Mouse (Mus musculus): ENCODE results near the gene Antxrl.

Antxrl gene

DNA sequence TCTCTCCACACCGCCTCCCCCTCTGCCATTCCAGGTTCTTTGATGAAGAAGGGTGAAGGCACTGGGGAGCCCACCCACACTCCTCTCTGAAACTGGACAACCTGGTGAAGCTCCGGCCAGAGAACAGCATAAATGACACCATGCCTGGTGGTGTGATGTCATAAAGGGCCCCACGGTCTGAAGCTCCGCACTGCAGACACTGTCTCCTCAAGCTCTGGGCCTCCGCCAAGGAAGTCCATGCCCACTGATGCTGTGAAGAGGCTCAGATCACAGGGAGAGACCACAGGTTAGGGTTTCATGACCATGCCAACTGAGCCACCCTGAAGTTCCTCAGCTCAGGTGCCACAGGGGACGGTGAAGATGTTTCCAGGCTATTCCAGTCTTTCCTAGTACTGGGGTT lies at the start of gene Antxrl:
Gene Antxrl (plus strand): TSS at position 192 of the 400 bp plus-strand sequence.
- in situ Hi-C loops (cut with MboI, MseI) = no loop called here

DNA sequence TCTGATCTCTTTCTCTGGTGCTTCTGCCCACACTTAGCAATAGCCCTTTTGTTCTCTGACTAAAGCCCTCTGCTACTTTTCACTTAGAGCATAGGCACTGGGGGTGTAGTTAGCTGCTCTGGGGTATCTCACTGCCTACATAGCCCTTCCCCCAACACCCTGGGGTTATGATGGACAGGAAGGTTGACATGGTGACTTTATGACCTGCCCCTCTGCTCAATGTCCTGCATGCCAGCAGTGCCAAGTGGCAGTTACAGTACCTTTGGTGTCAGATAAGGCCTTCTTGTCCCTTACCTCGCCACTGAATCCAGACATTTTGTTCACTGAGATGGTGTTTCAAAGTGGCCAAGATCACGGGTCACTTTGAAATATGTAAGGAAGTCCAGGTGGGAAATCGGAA lies 37.4 kb upstream of the Antxrl start, which contains the start of gene Gm30083:
Gene Gm30083 (minus strand): TSS at position 120 of the 400 bp plus-strand sequence.
- in situ Hi-C loops (cut with MboI, MseI) = no loop called here

DNA sequence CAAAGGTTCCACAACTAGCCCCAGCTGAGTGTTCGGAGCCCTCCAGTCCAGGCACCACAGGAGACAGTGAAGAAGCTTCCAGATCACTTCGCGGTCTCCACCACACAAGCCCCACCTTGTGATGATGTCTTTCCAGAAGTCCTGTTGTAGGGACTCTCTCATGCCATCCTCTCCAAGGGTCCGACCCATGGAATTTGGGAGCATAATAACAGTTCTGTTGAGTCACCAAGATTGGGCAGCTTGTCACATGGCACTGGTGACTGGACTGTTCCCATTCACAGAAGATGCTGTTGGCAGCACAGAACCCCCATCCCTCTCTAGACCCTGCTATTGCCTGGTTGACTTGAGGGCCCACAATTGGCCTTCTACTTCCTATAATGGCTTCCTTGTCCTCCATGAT lies 36.1 kb upstream of the Antxrl start, which contains the start of gene Gm5460:
Gene Gm5460 (plus strand): TSS at position 378 of the 400 bp plus-strand sequence.
- in situ Hi-C loops (cut with MboI, MseI) = no loop called here

DNA sequence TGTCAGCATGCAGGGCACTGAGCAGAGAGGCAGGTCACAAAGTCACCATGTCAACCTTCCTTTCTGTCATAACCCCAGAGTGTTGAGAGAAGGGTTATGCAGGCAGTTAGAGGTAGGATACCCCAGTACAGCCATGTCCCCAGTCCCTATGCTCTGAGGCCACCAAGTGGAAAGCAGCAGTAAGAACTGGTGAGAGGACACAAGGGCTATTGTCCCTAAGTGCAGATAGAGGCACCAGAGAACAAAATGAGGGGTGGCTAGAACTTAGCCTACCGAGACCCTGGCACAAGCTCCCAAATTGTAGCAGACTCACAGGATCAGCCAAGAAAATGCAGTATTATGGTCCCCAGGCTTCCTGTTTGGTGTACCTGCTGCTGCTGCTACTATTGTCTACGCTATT lies 35.6 kb upstream of the Antxrl start:
- in situ Hi-C loops (cut with MboI, MseI) = no loop called here

DNA sequence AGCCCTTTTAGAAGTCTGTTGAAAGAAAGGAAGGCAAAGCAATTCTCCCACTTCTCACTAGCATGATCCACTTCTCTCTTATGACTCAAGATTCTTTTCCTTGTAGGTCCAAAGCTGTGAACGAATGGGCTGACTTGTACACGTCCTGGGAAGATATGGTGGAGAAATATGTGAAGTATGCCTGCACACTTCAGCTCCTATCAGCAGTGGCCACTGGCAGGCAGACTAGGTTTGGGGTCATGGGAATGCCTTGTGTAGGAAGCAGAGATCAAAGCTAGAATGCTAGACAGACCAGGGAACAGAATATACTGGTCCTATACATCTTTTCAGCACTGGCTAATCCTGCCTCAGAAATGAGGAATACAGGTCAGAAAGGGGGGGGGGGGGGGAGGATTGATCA lies 25.8 kb upstream of the Antxrl start:
- in situ Hi-C loops (cut with MboI, MseI) = no loop called here

DNA sequence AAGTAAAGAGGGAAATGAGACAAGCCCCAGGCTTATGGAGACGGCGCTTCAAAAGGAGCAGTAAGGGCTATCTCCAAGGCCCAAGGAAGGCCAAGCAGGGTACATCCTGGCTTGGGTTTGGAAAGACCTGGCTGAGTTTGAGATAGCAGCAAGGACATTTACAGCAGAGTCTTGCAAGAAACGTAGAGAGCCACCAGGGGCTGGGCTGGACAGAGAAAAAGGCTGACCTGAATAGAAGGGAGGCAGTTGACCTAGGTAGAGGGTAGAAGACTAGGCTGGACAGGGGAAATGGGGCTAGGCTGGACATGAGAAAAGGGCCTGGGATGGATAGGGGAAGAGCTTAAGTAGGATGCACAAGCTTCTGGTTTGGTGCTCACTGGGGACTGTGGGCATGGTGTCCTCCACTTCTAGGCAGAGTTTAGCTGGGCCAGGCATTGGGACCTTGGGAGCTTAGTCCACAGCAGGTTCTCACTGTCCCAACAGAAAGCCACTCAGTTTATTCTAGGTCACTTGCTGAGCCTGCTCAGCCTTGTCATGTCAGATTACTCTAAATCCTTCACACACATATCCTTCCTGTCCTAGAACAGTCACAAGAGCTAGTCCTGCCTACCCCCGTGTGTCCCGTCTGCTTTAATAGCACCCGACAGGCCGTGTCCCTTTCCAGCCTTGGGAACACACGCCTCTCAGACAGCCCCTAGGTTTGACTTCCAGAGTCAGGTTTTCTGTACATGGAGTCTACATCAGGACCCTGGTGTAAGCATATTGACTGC lies 18.5 kb upstream of the Antxrl start:
- in situ Hi-C loops (cut with MboI, MseI) = no loop called here

DNA sequence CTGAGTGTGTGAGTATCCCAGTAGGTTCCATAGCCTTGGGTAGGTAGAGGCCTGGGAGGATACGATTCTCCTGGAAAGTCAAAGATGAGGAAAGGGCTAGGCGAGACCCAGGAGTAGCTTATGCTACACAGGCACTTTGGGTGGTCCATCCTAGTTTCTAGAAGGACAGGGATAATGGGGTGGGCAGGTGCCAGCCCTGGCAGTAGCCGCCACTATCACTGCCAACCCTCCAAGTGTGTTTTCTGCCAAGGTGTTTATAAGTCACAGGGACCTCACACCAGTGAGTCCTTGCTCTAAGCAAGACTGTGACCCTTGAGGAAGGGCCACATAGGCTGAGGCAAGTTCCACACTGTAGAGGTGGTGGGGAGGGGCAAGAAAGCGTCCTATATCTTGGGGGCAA lies 11.3 kb upstream of the Antxrl start:
- in situ Hi-C loops (cut with MboI, MseI) = no loop called here

DNA sequence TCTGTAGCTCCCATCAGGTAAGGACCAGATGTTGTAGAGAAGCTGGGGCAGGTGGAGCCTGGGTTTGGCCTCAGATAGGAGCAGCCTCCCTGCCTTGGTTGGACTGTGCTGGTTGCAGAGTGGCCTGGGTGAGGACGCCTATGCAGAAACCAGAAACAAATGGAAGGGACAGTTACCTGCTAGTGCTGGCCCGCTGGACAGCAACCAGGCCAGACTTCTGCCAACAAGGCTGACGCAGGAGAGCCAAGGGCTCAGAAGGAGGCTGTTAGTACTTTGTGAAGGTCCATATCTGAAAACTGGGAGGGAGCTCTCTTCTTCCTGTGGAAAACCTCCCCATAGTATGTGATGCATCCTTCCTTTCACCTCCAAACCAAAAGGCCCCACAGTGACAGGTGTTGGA lies 9.2 kb upstream of the Antxrl start:
- in situ Hi-C loops (cut with MboI, MseI) = no loop called here

DNA sequence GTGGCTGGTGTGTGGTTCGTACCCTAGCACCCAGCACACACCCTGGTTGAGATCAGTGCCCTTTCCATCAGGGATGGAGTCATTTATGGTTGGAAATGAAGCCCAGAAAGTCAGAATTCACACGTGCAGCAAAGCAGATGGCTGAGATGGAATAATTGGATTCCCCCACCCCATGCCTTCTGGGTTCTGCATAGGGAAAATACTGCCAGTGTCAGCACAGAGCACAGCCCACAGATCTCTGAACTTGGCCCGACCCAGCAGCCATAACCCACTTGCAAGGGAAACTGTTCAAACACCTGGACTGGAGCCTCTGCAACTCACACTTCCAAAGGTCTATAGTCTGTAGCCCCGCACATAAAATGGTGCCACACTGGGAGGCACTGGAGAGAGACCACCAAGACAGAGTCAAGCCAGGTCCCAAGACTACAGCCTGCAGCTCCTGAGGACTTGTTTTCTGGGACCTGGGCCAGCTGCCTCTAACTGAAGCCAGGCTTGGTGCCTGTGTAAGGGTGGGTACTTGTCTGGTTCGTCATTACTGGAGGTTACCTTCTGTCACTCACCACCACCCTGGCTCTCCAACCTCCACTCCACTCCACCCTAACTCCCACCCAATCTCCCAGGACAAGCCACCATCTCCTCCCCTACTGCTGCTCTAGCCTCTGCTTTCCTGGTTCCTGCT lies 2.3 kb upstream of the Antxrl start:
- in situ Hi-C loops (cut with MboI, MseI) = no loop called here

DNA sequence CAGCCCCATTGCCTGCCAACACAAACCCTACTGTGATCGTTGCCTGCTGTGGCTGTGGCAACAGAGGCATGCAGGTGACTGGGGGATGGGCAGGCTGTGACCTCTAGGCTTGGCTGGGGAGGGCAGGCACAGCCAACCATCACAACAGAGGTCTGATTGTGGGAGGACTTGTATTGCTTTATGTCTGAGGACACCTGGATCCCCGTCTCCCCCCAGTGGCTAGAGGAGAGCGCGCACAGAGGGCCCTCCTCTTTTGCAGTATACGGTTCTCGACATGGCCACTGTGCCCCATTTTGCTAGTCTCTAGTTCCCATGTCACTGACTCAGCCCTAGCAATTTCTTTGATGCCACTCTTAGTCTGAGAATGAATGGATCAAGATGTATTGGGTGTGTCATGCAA lies 19.2 kb downstream of the Antxrl start:
- in situ Hi-C loops (cut with MboI, MseI) = no loop called here

DNA sequence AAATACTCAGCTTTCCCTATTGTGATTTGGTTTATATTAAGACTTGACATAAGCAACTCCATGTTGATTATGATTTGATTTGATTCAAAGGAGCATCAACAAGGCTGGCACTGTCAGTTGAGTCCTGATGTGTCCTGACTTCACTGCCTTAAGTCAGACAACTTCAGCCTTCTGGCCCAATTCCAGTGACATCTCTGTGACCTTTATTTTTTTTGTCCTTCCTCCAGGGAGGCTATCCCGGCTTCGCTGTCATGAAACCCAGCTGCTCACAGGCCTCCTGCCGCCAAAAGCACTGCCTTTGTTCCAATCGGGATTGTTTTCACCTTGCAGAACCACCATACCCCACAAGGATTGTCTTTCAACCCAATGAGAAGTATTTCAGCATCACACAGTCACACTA lies 22.8 kb downstream of the Antxrl start:
- in situ Hi-C loops (cut with MboI, MseI) = loop anchor here in 1 of 2 experiments (25.0 kb wide), 2 partner anchors 287 to 712 kb away; partner anchors contain the start of genes Fam25c and Sncg

DNA sequence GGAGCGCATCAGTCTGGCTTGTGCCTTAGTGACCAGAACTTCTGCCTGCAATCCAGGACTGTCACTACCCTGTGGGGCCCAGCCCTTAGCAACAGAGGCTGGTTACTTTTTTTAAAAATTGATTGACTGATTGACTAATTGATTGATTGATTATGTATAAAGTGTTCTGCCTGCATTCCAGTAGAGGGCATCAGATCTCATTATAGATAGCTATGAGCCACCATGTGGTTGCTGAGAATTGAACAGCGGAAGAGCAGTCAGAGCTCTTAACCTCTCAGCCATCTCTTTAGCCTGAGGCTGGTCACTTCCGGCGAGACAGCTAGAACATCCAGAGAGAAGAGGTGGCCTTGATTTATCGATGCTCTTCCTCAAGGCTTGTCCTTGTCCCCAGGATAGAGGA lies 24.7 kb downstream of the Antxrl start:
- in situ Hi-C loops (cut with MboI, MseI) = loop anchor here in 1 of 2 experiments (25.0 kb wide), 2 partner anchors 285 to 710 kb away; partner anchors contain the start of genes Fam25c and Sncg

DNA sequence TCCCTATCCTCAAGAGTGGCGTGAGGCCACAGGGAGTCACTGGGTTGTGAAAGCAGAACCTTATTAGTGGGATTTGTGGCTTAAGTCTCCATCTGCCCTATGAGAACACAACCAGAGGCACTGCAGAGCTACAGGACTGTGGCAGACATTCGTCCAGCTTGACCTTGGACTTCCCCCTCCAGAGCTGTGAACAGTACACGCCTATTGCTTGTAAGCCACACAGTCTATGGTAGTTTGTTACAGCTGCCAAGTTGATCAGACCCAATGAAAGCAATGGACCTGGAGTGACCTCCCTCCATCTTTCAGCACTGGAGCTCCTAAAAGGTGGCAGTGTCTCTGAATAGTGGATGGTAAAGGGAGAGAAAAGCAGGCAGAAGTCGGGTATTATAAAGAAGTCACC lies 25.8 kb downstream of the Antxrl start:
- in situ Hi-C loops (cut with MboI, MseI) = loop anchor here in 1 of 2 experiments (25.0 kb wide), 2 partner anchors 284 to 709 kb away; partner anchors contain the start of genes Fam25c and Sncg

DNA sequence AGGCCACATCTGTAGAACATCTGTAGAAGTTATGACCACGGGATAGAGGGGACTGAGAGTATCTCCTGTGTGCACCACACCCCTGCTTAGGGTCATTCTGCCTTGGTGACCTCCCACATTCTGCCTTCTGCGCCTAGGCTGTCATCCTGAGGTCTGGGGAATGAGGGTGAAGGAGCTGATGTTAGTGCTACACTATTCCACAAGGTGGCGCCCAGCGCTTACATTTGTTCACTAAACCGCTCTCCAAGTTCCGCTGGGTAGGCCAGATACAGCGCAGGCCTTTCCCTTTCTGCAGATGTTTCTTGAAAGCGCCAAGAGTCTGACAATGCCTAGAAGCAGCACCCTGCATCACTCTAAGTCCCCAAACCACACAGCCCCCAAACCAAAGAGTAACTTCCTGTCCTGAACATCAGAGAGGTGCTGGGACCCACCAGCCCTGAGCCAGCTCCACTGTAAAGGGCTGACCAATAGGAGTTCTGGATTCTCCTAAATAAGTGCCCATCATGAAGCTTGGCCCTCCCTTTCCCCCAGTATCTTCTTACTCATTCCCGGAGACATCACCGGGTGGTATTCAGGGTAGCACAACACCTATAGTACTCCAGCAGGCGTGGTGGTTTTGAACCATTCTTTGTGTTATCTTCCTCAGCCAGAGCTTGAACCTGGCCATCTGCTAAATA lies 28.0 kb downstream of the Antxrl start:
- in situ Hi-C loops (cut with MboI, MseI) = loop anchor here (5.0 to 25.0 kb wide), 6 partner anchors 72 to 707 kb away; partner anchors contain the start of genes Fam25c (in 1 of the 2), Npy4r (in 1 of the 2) and Sncg (in 1 of the 2)

DNA sequence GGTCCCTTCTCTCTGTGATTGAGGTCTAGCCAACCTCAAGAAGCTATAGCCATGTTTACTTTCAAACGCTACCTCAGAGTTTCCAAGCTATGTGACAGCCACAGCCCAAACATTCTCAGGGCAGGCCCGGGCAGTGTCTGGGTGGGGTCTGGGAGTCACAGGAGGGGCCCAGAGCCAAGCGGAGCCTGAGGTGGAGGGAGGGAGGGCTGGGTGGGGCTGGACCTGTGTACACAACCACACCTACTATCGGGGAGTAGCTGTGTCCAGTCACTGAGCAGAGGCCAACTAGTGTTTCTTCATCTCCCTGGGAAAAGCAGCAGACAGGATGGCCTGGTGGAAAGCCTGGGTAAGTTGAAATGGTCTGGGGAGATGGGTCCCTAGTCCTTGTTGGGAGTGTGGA lies 33.2 kb downstream of the Antxrl start, which contains the start of gene Anxa8:
Gene Anxa8 (plus strand): TSS at position 251 of the 400 bp plus-strand sequence.
- in situ Hi-C loops (cut with MboI, MseI) = loop anchor here in 1 of 2 experiments (10.0 to 25.0 kb wide), 3 partner anchors 277 to 702 kb away; partner anchors contain the start of genes Fam25c and Sncg

DNA sequence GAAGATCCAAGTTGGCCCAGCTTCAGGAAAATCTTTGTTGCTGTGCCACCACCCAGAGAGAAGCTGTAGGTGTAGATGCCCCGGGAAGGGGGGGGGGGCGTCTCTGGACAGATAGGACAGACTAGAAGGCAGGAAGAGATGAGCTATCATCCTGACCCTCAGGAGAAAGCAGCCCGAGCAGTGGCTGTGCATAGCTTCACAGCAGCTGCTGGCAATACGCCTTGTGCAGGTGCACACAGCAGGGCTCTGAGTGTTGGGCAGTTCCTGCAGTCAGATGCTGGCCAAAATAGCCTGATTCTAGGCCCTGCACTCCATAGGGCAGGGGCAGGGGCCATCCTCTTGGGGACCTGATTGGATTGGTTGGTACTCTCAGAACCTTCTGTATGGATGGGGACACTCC lies 34.3 kb downstream of the Antxrl start:
- in situ Hi-C loops (cut with MboI, MseI) = loop anchor here in 1 of 2 experiments (10.0 to 25.0 kb wide), 3 partner anchors 275 to 700 kb away; partner anchors contain the start of genes Fam25c and Sncg

DNA sequence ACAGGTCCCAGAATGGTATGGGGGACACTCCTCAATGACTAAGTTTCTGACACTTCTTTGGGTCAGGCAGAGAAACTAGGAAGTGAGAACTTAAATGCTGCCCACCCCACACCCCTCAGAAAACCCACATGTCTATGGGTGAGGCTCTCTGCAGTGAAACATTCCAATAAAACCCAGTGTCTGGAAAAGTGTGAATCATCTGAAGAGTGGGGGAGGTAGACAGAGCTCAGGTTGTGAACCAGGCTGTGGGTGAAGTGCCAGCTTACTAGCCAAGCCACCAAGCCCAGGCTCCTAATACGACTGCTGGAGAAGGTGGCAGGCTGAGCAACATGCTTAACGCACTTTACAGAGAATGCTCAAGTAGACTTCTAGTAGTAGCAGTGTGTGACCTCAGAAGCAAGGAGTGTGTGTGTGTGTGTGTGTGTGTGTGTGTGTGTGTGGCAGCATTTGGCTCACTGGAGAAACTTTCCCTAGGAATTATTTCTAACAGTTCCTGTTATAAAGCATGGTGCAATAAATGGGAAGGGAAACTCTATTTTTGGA lies 35.4 kb downstream of the Antxrl start:
- in situ Hi-C loops (cut with MboI, MseI) = loop anchor here in 1 of 2 experiments (10.0 to 25.0 kb wide), 3 partner anchors 274 to 699 kb away; partner anchors contain the start of genes Fam25c and Sncg

DNA sequence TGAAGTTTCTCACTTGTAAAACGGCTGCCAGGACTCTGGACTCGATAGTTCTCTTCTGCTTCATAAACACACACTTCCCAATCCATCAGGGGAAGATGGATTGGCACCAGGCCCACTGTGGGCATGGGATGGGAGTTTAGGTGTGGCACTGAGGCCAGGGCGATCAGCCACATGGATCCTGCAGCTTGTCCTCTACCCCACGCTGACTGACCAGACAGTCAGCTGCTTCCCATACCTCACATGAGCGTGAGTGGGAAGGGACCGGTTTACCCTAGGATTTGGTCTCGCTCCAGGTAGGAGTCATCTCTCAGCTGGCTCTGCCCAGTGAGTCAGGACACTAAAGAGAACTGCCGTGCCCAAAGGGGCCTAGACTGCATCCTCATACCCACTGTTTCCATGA lies 37.3 kb downstream of the Antxrl start:
- in situ Hi-C loops (cut with MboI, MseI) = loop anchor here in 1 of 2 experiments (10.0 to 25.0 kb wide), 3 partner anchors 273 to 698 kb away; partner anchors contain the start of genes Fam25c and Sncg

DNA sequence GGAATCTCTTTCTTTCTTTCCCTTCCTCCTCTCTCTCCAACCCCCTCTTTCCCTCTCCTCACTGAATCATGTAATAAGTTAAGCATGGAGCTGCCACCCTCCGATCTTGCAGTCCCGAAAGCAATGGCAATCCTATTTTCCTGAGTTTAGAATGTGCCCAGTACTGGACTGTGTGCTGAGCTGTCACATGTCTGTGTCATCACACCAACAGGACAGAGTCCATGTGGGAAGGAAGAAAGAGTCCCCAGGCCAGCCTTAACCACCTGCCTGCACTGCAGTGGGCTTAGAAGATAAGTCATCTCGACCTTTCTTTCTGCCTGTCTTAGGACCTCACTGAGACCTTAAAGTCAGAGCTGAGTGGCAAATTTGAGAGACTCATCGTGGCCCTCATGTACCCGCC lies 39.0 kb downstream of the Antxrl start:
- in situ Hi-C loops (cut with MboI, MseI) = loop anchor here in 1 of 2 experiments (25.0 kb wide), 2 partner anchors 271 to 696 kb away; partner anchors contain the start of genes Fam25c and Sncg

DNA sequence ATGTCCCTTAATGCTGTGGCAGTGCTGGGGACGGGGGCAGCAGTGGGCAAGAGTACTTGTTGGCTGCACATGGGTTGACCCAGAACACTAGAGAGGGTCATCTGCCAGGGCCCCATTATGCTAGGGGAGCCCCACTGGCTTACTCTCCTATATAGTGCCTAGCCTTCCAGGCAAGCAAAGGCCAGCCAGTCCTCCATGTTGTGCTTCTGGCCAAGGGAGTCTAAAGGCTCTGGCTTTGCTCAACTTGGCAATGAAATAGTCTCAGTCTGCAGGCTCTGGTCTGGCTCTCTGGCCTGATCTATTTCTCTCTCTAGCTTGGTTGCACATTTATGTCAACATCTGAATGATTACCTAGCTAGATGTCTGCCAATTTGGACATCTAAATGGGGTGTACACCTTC lies 40.3 kb downstream of the Antxrl start:
- in situ Hi-C loops (cut with MboI, MseI) = loop anchor here in 1 of 2 experiments (25.0 kb wide), 2 partner anchors 269 to 694 kb away; partner anchors contain the start of genes Fam25c and Sncg

DNA sequence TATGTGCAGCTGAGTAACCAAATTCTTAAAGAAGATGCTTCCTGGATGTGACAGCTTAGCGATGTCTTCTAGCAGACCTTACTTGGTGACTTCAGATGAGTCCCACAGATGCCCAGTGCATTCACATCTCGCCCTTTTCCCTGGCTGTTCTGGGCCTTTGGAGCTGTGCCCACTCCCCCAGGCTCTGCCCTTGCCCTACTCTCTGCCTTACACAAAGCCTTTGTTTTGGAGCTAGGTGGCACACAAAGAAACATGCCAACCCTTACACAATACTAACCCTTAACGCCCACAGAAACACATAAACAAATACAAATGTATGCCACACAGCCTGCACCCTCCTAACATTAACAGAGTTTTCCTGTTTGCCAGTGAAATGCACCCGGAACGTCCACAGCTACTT lies 43.7 kb downstream of the Antxrl start:
- in situ Hi-C loops (cut with MboI, MseI) = loop anchor here in 1 of 2 experiments (25.0 kb wide), 2 partner anchors 266 to 691 kb away; partner anchors contain the start of genes Fam25c and Sncg

Measured in T-helper 17 cell (primary cell).